Mouse (Mus musculus) lung, embryonic 16.5 days (tissue): ENCODE results near the gene Ndufaf5. TPM values are rescaled to one million over a fixed set of nuclear protein-coding genes. Genes with fewer than 3 reads are reported as not detected.
A peak's percentile ranks its signal among the peaks of the same experiment; 100 is the strongest.

ENCODE experiments used
- ATAC-seq: fragments of 200-750 bp; cut with Nextera tagmentation; 2 replicates; pipeline ENCODE4 v1.8.0; 2017; ENCODE audit warnings: low read depth, mild to moderate bottlenecking, moderate library complexity
- H3K27ac ChIP-seq: fragments of 300-500 bp; sonication (generic); 2 replicates; pipeline ENCODE4 v1.5.1; 2014; ENCODE audit warnings: mild to moderate bottlenecking, control low read depth, low read length
- H3K27me3 ChIP-seq: fragments of 300-500 bp; sonication (generic); 2 replicates; pipeline ENCODE4 v1.6.1; 2014; ENCODE audit warnings: low read depth, low read length, mixed read lengths; ENCODE audit not compliant: control insufficient read depth, insufficient read depth
- H3K36me3 ChIP-seq: fragments of 300-500 bp; sonication (generic); 2 replicates; pipeline ENCODE4 v1.6.1; 2014; ENCODE audit warnings: low read length; ENCODE audit not compliant: control insufficient read depth, insufficient read depth
- H3K4me1 ChIP-seq: fragments of 300-500 bp; sonication (generic); replicated peaks from 2 replicates; pipeline ENCODE4 v1.6.1; 2014; ENCODE audit warnings: low read length, mixed read lengths; ENCODE audit not compliant: control insufficient read depth, insufficient read depth
- H3K4me2 ChIP-seq: fragments of 300-500 bp; sonication (generic); 2 replicates; pipeline ENCODE4 v1.6.1; 2014; ENCODE audit warnings: low read depth, low read length, control low read depth
- H3K4me3 ChIP-seq: fragments of 300-500 bp; sonication (generic); 2 replicates; pipeline ENCODE4 v1.5.1; 2014; ENCODE audit warnings: mild to moderate bottlenecking, low read length, control low read depth
- H3K9ac ChIP-seq: fragments of 300-500 bp; sonication (generic); 2 replicates; pipeline ENCODE4 v1.6.1; 2014; ENCODE audit warnings: low read length, control low read depth
- H3K9me3 ChIP-seq: fragments of 300-500 bp; sonication (generic); 2 replicates; pipeline ENCODE4 v1.6.1; 2016; ENCODE audit warnings: low read length; ENCODE audit not compliant: control insufficient read depth
- WGBS: fragments of 180-500 bp; shearing (Covaris S2); extraction: QIAGEN DNeasy Blood & Tissue Kit; methylation state at CpG from one replicate; pipeline ENCODE4 v1.1.7; 2014; 5-methylcytosine and 5-hydroxymethylcytosine counted together
- polyA plus RNA-seq: library from polyadenylated mRNA; unstranded; fragments of >200 nt; fragmentation: Nextera tagmentation; extraction: Ambion mirVana; gene quantifications from 2 replicates; pipeline ENCODE4 v1.2.1, GENCODE M21; 2015

The Ndufaf5 gene
- polyA plus RNA-seq, 1 experiment from 2014 or later = 22.1 TPM

DNA sequence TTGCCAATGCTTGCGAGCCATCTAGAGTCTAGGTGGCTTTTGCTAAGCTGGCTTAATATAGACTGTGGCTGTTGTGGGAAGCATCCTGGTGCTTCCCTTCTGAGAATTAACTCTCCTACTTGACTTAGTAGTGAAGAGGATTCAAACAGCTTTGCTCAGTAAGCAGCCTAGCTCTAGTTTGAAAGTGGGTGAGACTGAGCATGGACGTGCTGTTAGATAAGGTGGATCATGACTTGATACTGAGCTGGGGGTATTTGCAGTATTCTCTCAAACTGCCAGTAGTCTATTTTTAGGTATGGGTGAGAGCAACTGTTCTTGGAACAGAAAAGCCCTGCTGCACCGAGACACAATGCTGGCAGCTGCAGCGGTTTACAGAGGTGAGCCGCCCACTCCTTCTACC, 32.1 kb downstream of the Ndufaf5 start:
- Histone ChIP-seq H3K4me1 (no peaks in the 10 kb centered on the region), H3K36me3 (peaks cover 13% of the 10 kb centered on the region), H3K4me3 (no peak overlapping the region), H3K9me3 (no peaks in the 10 kb centered on the region), H3K27ac (no peak overlapping the region), H3K9ac (no peak overlapping the region), H3K27me3 (no peaks in the 10 kb centered on the region), H3K4me2 (no peak overlapping the region)
- WGBS = 80% methylated on average over 5 of the region's 5 CpGs
- ATAC-seq = no peak

- H3K4me2 ChIP-seq = no peak overlapping the region
- no peak overlapping the region for H3K27ac ChIP-seq
- no peak overlapping the region for H3K4me3 ChIP-seq
- H3K4me1 ChIP-seq = no peaks in the 10 kb centered on the region
- no peaks in the 10 kb centered on the region for H3K9me3 ChIP-seq
- no peak overlapping the region for H3K9ac ChIP-seq
- WGBS = 94% methylated on average over 7 of the region's 7 CpGs
- H3K27me3 ChIP-seq = no peaks in the 10 kb centered on the region
- H3K36me3 ChIP-seq = peaks cover 13% of the 10 kb centered on the region
- ATAC-seq = no peak
Observed at GRCm38 (mm10) chr2:140203756-140204155, 33.3 kb downstream of the Ndufaf5 start.

DNA sequence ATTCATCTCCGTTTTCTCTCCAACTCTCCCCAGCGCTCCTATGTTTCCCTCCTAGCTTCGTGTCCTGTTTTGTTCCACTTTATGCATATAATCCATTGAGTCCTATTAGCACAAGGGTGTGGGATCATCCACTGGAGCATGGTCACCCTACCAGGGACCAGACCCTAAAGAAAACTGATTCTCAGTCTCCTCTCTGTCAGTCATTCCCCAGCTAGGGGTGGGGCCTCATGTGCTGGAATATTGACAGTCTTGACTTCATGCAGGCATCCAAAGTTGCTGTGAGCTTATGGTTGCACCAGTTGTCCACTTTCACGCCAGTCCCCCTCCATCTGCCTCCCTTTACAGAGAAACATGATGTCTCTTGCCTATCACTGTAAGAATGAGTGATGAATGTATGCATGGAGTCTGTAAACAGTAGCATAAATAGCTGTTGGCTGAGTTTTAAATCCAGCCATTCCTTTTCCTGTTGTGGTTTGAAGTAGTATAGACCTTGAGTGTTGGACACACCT, 44.1 kb downstream of the Ndufaf5 start:
- H3K27ac ChIP-seq = no peak overlapping the region
- no peaks in the 10 kb centered on the region for H3K4me1 ChIP-seq
- no peak for ATAC-seq
- WGBS = 84% methylated on average over 4 of the region's 4 CpGs
- H3K9ac ChIP-seq = no peak overlapping the region
- no peak overlapping the region for H3K4me2 ChIP-seq
- no peak overlapping the region for H3K4me3 ChIP-seq
- no peaks in the 10 kb centered on the region for H3K36me3 ChIP-seq
- H3K9me3 ChIP-seq = no peaks in the 10 kb centered on the region
- no peaks in the 10 kb centered on the region for H3K27me3 ChIP-seq

GRCm38 (mm10) chr2:140215415-140215814, 45.0 kb downstream of the Ndufaf5 start:
- Histone ChIP-seq H3K27me3 (no peaks in the 10 kb centered on the region), H3K9me3 (no peaks in the 10 kb centered on the region), H3K4me3 (no peak overlapping the region), H3K36me3 (no peaks in the 10 kb centered on the region), H3K4me1 (no peaks in the 10 kb centered on the region), H3K27ac (no peak overlapping the region), H3K4me2 (no peak overlapping the region), H3K9ac (no peak overlapping the region)
- WGBS = 64% methylated on average over 2 of the region's 2 CpGs
- ATAC-seq = no peak

GRCm38 (mm10) chr2:140215965-140216364, 45.5 kb downstream of the Ndufaf5 start:
- Histone ChIP-seq H3K27me3 (no peaks in the 10 kb centered on the region), H3K9ac (no peak overlapping the region), H3K9me3 (no peaks in the 10 kb centered on the region), H3K4me2 (no peak overlapping the region), H3K4me1 (no peaks in the 10 kb centered on the region), H3K27ac (no peak overlapping the region), H3K36me3 (no peaks in the 10 kb centered on the region), H3K4me3 (no peak overlapping the region)
- WGBS = 70% methylated on average over 1 of the region's 1 CpGs
- no peak for ATAC-seq

DNA sequence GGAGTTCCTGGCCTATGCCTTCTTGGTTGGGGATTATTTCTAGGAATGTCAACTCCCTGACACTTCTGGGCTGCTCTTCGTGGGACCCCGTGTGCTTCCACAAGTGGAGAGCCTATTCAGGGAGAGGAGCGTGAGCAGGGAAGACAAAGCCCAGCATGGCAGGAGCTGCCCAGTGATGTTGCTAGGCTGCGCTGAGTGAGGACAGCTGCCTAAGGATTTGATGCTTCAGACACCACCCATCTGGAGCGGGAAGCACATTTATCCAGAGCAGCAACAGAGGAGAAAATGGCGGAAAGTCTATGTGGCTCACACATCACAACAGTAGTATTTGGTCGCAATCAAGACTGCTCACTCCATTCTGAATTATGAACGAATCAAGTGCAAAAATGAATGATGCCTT, 49.9 kb downstream of the Ndufaf5 start:
- H3K9ac ChIP-seq = no peak overlapping the region
- no peaks in the 10 kb centered on the region for H3K4me1 ChIP-seq
- no peak for ATAC-seq
- no peak overlapping the region for H3K4me2 ChIP-seq
- H3K27me3 ChIP-seq = no peaks in the 10 kb centered on the region
- no peaks in the 10 kb centered on the region for H3K9me3 ChIP-seq
- no peaks in the 10 kb centered on the region for H3K36me3 ChIP-seq
- WGBS = 64% methylated on average over 8 of the region's 8 CpGs
- H3K4me3 ChIP-seq = no peak overlapping the region
- no peak overlapping the region for H3K27ac ChIP-seq

DNA sequence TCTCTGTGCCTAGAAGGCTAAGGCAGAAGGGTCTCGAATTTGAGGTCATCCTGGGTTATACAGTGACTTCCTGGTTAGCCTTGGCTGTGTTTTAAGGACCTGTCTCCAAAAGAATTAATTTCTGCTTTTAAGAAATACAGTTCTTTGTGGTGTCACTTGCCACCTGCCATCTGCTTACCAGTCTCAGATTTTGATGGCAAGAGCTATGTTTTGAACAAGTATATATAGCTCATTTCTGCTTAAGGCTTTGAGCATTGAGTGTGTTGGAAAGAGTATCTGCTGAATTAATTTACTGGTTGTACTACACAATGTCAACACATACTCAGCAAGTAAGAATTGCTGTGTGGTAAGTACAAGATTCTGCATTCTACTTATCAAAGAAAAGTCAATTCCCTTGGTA, 59.8 kb downstream of the Ndufaf5 start:
- Histone ChIP-seq H3K36me3 (no peaks in the 10 kb centered on the region), H3K27me3 (no peaks in the 10 kb centered on the region), H3K4me1 (no peaks in the 10 kb centered on the region), H3K9me3 (no peaks in the 10 kb centered on the region), H3K27ac (no peak overlapping the region), H3K4me3 (no peak overlapping the region), H3K4me2 (no peak overlapping the region), H3K9ac (no peak overlapping the region)
- no peak for ATAC-seq
- WGBS = 38% methylated on average over 1 of the region's 1 CpGs

GRCm38 (mm10) chr2:140237245-140237644, 66.8 kb downstream of the Ndufaf5 start:
- Histone ChIP-seq H3K4me3 (no peak overlapping the region), H3K9ac (no peak overlapping the region), H3K4me1 (no peaks in the 10 kb centered on the region), H3K27ac (no peak overlapping the region), H3K4me2 (no peak overlapping the region; the same call in 1 of the 2 replicates), H3K36me3 (no peaks in the 10 kb centered on the region), H3K27me3 (no peaks in the 10 kb centered on the region), H3K9me3 (no peaks in the 10 kb centered on the region)
- peak; percentile 64; the same call in 1 of the 2 replicates for ATAC-seq
- 48% methylated on average over 6 of the region's 6 CpGs for WGBS

GRCm38 (mm10) chr2:140242398-140242797, 71.9 kb downstream of the Ndufaf5 start:
- Histone ChIP-seq H3K4me3 (no peak overlapping the region), H3K36me3 (no peaks in the 10 kb centered on the region), H3K9me3 (no peaks in the 10 kb centered on the region), H3K27me3 (no peaks in the 10 kb centered on the region), H3K27ac (no peak overlapping the region), H3K9ac (no peak overlapping the region), H3K4me2 (no peak overlapping the region), H3K4me1 (no peaks in the 10 kb centered on the region)
- 76% methylated on average over 5 of the region's 5 CpGs for WGBS
- ATAC-seq = no peak

- no peak overlapping the region for H3K4me3 ChIP-seq
- no peaks in the 10 kb centered on the region for H3K4me1 ChIP-seq
- no peak overlapping the region for H3K9ac ChIP-seq
- H3K27me3 ChIP-seq = no peaks in the 10 kb centered on the region
- no peaks in the 10 kb centered on the region for H3K9me3 ChIP-seq
- no peak for ATAC-seq
- H3K4me2 ChIP-seq = no peak overlapping the region
- no peaks in the 10 kb centered on the region for H3K36me3 ChIP-seq
- WGBS = 94% methylated on average over 5 of the region's 5 CpGs
- H3K27ac ChIP-seq = no peak overlapping the region
Observed at GRCm38 (mm10) chr2:140243105-140243504, 72.7 kb downstream of the Ndufaf5 start.
